Mouse (Mus musculus) testis, adult 2 months (tissue): ENCODE results near the gene P2rx2.

Experiments
- CTCF ChIP-seq: fragments of 200-500 bp; IDR thresholded peaks from 2 replicates; pipeline ENCODE4 v1.5.1; 2012; ENCODE audit warnings: low read depth, mild to moderate bottlenecking, inconsistent platforms, low read length, moderate library complexity; ENCODE audit not compliant: control insufficient read depth, insufficient read depth, insufficient replicate concordance
- POLR2A ChIP-seq: fragments of 200-500 bp; IDR thresholded peaks from 2 replicates; pipeline ENCODE4 v1.6.1; 2012; ENCODE audit warnings: low read depth, mild to moderate bottlenecking, inconsistent platforms, low read length, moderate library complexity; ENCODE audit not compliant: control insufficient read depth

- TF ChIP-seq CTCF (no peak), POLR2A (peak; percentile 46; the same call in 1 of the 2 replicates)
These were observed at the start of gene P2rx2 for GRCm38 (mm10) chr5:110342648-110343284.
